Mouse (Mus musculus) midbrain, embryonic 15.5 days (tissue): Measurements from ENCODE around the gene Hmgcl. TPM values are rescaled to one million over a fixed set of nuclear protein-coding genes. Genes with fewer than 3 reads are reported as not detected.

Source experiments
- ATAC-seq: fragments of 200-750 bp; cut with Nextera tagmentation; replicated peaks from 2 replicates; pipeline ENCODE4 v1.8.0; 2017; ENCODE audit warnings: moderate TSS enrichment
- H3K27ac ChIP-seq: fragments of 300-500 bp; sonication (generic); 2 replicates; pipeline ENCODE4 v1.5.1; 2015; ENCODE audit warnings: mild to moderate bottlenecking, inconsistent platforms
- H3K27me3 ChIP-seq: fragments of 300-500 bp; sonication (generic); replicated peaks from 2 replicates; pipeline ENCODE4 v1.6.1; 2015; ENCODE audit warnings: inconsistent platforms
- H3K36me3 ChIP-seq: fragments of 300-500 bp; sonication (generic); replicated peaks from 2 replicates; pipeline ENCODE4 v1.6.1; 2015; ENCODE audit warnings: inconsistent platforms
- H3K4me1 ChIP-seq: fragments of 300-500 bp; sonication (generic); 2 replicates; pipeline ENCODE4 v1.6.1; 2015; ENCODE audit warnings: inconsistent platforms
- H3K4me2 ChIP-seq: fragments of 300-500 bp; sonication (generic); 2 replicates; pipeline ENCODE4 v1.6.1; 2015; ENCODE audit warnings: inconsistent platforms, mild to moderate bottlenecking, moderate library complexity
- H3K4me3 ChIP-seq: fragments of 300-500 bp; sonication (generic); 2 replicates; pipeline ENCODE4 v1.5.1; 2015; ENCODE audit warnings: mild to moderate bottlenecking, inconsistent platforms
- H3K9ac ChIP-seq: fragments of 300-500 bp; sonication (generic); 2 replicates; pipeline ENCODE4 v1.6.1; 2015; ENCODE audit warnings: mild to moderate bottlenecking, inconsistent platforms
- H3K9me3 ChIP-seq: fragments of 300-500 bp; sonication (generic); 2 replicates; pipeline ENCODE4 v1.6.1; 2016; ENCODE audit warnings: inconsistent platforms
- WGBS: fragments of 180-500 bp; shearing (Covaris S2); methylation state at CpG from one replicate; pipeline ENCODE4 v1.1.7; 2015; ENCODE audit warnings: mixed read lengths; 5-methylcytosine and 5-hydroxymethylcytosine counted together
- polyA plus RNA-seq: library from polyadenylated mRNA; unstranded; fragments of >200 nt; fragmentation: Nextera tagmentation; extraction: Ambion mirVana; gene quantifications from 2 replicates; pipeline ENCODE4 v1.2.1, GENCODE M21; 2015

Gene Hmgcl
- polyA plus RNA-seq, 1 experiment from 2014 or later = 57.0 TPM

DNA sequence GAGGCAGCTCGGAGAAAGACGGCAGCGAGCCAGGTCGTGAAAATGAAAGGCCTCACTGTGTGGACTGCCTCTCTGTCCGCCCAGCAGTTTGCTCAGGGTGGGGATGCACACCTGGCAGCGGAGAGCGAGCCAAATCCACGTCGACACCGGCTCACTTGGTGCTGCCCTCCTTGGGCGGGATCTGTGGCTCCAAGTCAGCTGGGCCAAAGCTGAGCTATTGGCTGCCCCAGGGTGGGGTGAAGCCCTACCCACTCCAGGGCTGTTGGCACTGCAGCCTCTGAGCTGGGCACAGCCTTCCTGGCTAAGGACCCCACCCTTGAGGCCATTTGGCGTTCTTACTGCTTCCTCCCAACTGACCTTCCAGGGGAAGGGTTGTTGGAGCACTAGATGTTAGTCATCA, 18.2 kb downstream of the Hmgcl start:
- Histone ChIP-seq H3K9ac (peak overlapping the region; percentile 87), H3K36me3 (peaks cover 36% of the 10 kb centered on the region), H3K27me3 (no peaks in the 10 kb centered on the region), H3K9me3 (no peaks in the 10 kb centered on the region), H3K27ac (peak overlapping the region; percentile 89), H3K4me2 (peak overlapping the region; percentile 95), H3K4me1 (peaks cover 20% of the 10 kb centered on the region), H3K4me3 (peak overlapping the region; percentile 84)
- ATAC-seq = 0 out of 2 replicates have a peak, but pooled peaks have one; percentile 3
- WGBS = 3% methylated on average over 12 of the region's 12 CpGs

GRCm38 (mm10) chr4:135965113-135965512, 18.9 kb downstream of the Hmgcl start:
- Histone ChIP-seq H3K4me3 (0 out of 2 replicates have a peak overlapping the region, but pooled peaks have one; percentile 4), H3K4me2 (peak overlapping the region; percentile 95; the same call in 1 of the 2 replicates), H3K36me3 (peaks cover 41% of the 10 kb centered on the region)

DNA sequence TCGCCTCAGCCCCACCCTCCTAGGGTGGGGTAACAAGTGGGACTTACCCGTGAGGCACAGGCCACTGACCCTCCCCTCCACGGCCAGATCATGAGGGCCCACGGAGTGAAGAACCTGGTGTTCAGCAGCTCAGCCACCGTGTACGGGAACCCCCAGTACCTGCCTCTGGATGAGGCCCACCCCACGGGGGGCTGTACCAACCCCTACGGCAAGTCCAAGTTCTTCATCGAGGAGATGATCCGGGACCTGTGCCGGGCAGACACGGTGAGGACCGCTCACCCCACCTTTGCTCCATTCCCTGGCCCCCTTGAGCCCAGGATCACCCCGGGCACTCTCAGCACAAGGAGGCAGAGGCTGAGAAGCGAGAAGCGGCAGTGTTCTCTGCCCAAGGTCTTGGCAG, 20.0 kb downstream of the Hmgcl start:
- no peak overlapping the region for H3K4me3 ChIP-seq
- peaks cover 43% of the 10 kb centered on the region for H3K36me3 ChIP-seq
- no peak overlapping the region for H3K27ac ChIP-seq
- no peaks in the 10 kb centered on the region for H3K9me3 ChIP-seq
- no peak overlapping the region for H3K9ac ChIP-seq
- no peak overlapping the region for H3K4me2 ChIP-seq
- no peaks in the 10 kb centered on the region for H3K27me3 ChIP-seq
- WGBS = 95% methylated on average over 16 of the region's 16 CpGs
- ATAC-seq = no peak
- H3K4me1 ChIP-seq = peaks cover 29% of the 10 kb centered on the region

More at GRCm38 (mm10) chr4:135965113-135965512, 18.9 kb downstream of the Hmgcl start:
- peaks cover 20% of the 10 kb centered on the region for H3K4me1 ChIP-seq
- H3K27me3 ChIP-seq = no peaks in the 10 kb centered on the region
- ATAC-seq = no peak
- no peak overlapping the region for H3K27ac ChIP-seq
- WGBS = 83% methylated on average over 9 of the region's 9 CpGs
- no peaks in the 10 kb centered on the region for H3K9me3 ChIP-seq
- H3K9ac ChIP-seq = no peak overlapping the region

GRCm38 (mm10) chr4:135967086-135967760, 21.0 kb downstream of the Hmgcl start:
- H3K9ac ChIP-seq = no peak overlapping the region
- H3K4me1 ChIP-seq = peaks cover 35% of the 10 kb centered on the region
- H3K36me3 ChIP-seq = peaks cover 41% of the 10 kb centered on the region
- 92% methylated on average over 18 of the region's 18 CpGs for WGBS
- no peak overlapping the region for H3K27ac ChIP-seq
- no peak overlapping the region for H3K4me3 ChIP-seq
- ATAC-seq = no peak
- no peaks in the 10 kb centered on the region for H3K27me3 ChIP-seq
- no peaks in the 10 kb centered on the region for H3K9me3 ChIP-seq
- H3K4me2 ChIP-seq = no peak overlapping the region

DNA sequence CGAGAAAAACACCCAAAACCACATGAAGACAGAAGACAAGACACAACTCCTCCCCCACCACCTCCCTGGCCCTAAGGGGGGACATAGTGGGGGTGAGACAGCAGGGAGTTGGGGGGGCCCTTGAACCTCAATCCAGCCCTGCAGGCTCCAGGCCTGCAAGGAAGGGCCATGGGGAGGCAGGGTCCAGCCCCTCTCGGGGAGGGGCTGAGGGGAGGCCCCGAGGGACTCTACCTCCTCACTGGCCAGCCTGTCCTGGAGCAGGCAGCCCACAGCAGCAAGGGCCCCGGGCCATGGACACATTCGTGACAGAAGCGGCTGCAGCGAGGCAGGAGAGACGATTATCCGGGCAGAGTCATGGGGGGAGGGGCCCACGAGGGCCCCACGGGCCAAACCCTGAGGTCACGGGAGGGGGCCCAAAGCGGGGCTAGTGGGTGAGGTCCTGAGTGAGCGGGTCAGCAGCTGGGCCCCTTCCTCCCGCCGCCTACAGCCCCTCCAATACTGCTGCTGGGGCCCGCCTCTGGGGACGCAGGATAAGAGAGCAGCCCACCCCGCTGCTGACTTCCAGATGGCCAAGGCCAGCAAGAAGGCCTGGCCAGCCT, 22.1 kb downstream of the Hmgcl start:
- Histone ChIP-seq H3K9ac (no peak overlapping the region), H3K4me2 (no peak overlapping the region), H3K4me3 (no peak overlapping the region), H3K4me1 (peaks cover 32% of the 10 kb centered on the region), H3K27me3 (no peaks in the 10 kb centered on the region), H3K27ac (no peak overlapping the region), H3K36me3 (peaks cover 41% of the 10 kb centered on the region), H3K9me3 (no peaks in the 10 kb centered on the region)
- ATAC-seq = no peak
- WGBS = 77% methylated on average over 19 of the region's 19 CpGs

GRCm38 (mm10) chr4:135969070-135969750, 23.0 kb downstream of the Hmgcl start:
- no peak overlapping the region for H3K27ac ChIP-seq
- no peak overlapping the region for H3K9ac ChIP-seq
- no peaks in the 10 kb centered on the region for H3K27me3 ChIP-seq
- WGBS = 94% methylated on average over 13 of the region's 13 CpGs
- H3K36me3 ChIP-seq = peaks cover 41% of the 10 kb centered on the region
- no peak overlapping the region for H3K4me3 ChIP-seq
- ATAC-seq = no peak
- no peak overlapping the region for H3K4me2 ChIP-seq
- peaks cover 29% of the 10 kb centered on the region for H3K4me1 ChIP-seq
- no peaks in the 10 kb centered on the region for H3K9me3 ChIP-seq

- Histone ChIP-seq H3K4me3 (no peak overlapping the region), H3K4me2 (peak overlapping the region; percentile 92; the same call in 1 of the 2 replicates)
These were observed 24.3 kb downstream of the Hmgcl start for GRCm38 (mm10) chr4:135970585-135970984.

DNA sequence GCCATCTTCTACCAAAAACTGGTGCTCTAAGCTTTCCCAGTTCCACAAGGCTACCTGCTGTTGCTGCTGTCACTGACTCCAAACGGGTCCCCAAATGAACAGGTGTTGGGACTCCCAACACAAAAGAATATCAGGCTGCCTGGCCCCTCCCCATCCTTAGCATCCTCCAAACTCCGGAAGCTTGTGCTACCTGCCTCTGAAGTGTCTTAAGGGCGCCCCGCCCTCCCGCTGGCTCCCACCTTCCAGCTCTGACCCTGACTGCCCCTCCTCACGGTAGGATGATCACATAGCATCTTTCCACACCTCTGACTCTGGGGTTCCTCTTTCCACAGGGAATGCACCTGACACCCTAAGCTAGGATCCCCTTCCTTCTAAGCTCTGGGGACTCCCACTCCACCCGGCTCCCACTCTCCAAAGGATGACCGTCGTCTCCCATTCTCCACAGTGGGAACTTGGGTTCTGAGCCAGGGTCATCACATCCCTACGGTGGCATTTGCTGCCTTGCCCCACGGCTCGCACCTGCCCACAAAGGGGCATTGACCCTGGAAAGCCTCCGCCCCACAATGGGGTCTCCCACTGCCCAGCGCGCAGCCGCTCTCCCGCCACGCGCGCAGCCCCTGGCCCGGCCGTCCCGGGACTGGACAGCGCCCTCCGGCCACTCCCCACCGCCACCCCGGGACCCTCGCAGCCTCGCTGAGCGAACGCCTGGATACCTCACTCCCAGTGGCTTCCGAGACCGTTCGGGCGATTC, 25.7 kb downstream of the Hmgcl start:
- H3K4me1 ChIP-seq = peaks cover 19% of the 10 kb centered on the region
- ATAC-seq = peak; percentile 70
- peak overlapping the region; percentile 81 for H3K27ac ChIP-seq
- peak overlapping the region; percentile 92 for H3K4me2 ChIP-seq
- H3K9ac ChIP-seq = peak overlapping the region; percentile 94
- no peaks in the 10 kb centered on the region for H3K9me3 ChIP-seq
- H3K36me3 ChIP-seq = peaks cover 47% of the 10 kb centered on the region
- peak overlapping the region; percentile 94 for H3K4me3 ChIP-seq
- 2% methylated on average over 35 of the region's 35 CpGs for WGBS
- H3K27me3 ChIP-seq = no peaks in the 10 kb centered on the region

More at GRCm38 (mm10) chr4:135970585-135970984, 24.3 kb downstream of the Hmgcl start:
- Histone ChIP-seq H3K9me3 (no peaks in the 10 kb centered on the region), H3K27me3 (no peaks in the 10 kb centered on the region), H3K9ac (no peak overlapping the region), H3K4me1 (peaks cover 19% of the 10 kb centered on the region), H3K36me3 (peaks cover 46% of the 10 kb centered on the region), H3K27ac (no peak overlapping the region)
- WGBS = 90% methylated on average over 11 of the region's 11 CpGs
- no peak for ATAC-seq

GRCm38 (mm10) chr4:135972556-135972906, 26.3 kb downstream of the Hmgcl start, which contains the start of gene Lypla2:
Lypla2 (minus strand) TSS chr4:135972626.
- Histone ChIP-seq H3K4me1 (peaks cover 19% of the 10 kb centered on the region), H3K9ac (peak within 1 kb of the TSS; percentile 94), H3K36me3 (peaks cover 42% of the 10 kb centered on the region), H3K4me2 (peak within 1 kb of the TSS; percentile 92), H3K4me3 (peak within 1 kb of the TSS; percentile 94), H3K27me3 (no peaks in the 10 kb centered on the region), H3K9me3 (no peaks in the 10 kb centered on the region), H3K27ac (peak within 1 kb of the TSS; percentile 81)
- 1% methylated on average over 19 of the region's 19 CpGs for WGBS
- peak; percentile 90 for ATAC-seq

DNA sequence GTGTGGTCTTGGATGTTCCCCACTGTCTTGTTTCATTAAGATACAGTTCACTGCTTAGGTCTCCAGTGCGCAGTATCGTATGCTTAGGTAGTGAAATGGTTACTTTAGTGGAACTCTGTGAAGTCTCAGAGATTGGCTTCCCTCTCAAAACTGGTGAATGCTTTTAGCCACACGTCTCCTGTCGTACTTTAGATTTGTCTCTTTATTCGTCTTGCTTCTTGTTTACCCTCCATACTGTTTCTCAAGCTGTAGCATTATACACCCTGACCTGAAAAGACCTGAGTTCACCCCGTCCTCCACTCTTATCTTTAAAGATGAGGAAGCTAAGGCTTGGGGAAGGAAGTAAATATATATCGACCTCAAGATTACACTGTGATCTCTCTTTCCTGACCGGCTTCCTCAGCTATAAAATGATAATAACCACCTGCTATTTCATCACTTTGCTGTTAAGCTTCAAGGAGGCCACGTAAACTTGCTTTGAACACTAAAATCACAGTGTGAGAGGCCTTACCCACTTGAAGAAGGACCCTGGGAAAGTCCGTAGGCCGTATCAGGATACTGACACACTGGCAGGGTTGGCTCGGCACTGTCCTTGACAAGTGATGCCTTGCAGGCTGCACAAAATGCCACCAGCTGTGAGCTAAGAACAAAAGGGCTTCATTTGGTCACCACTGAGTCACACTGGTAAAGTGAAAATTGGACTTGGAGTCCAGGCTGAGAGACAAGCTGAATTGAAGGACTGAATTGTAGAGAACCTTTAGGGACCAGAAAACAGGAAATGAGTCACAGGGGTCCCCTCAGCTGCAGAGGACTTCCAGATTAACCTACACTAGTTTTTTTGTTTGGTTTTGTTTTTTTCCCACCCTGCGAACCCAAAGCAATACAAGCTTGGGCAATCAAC, 26.9 kb downstream of the Hmgcl start:
- H3K27ac ChIP-seq = peak overlapping the region; percentile 81
- H3K9me3 ChIP-seq = no peaks in the 10 kb centered on the region
- H3K27me3 ChIP-seq = no peaks in the 10 kb centered on the region
- 77% methylated on average over 13 of the region's 13 CpGs for WGBS
- H3K36me3 ChIP-seq = peaks cover 37% of the 10 kb centered on the region
- H3K9ac ChIP-seq = peak overlapping the region; percentile 94
- peak overlapping the region; percentile 92 for H3K4me2 ChIP-seq
- ATAC-seq = no peak
- H3K4me3 ChIP-seq = peak overlapping the region; percentile 94
- peaks cover 19% of the 10 kb centered on the region for H3K4me1 ChIP-seq

GRCm38 (mm10) chr4:135976146-135976545, 29.9 kb downstream of the Hmgcl start:
- H3K27ac ChIP-seq = no peak overlapping the region
- H3K4me2 ChIP-seq = no peak overlapping the region
- H3K9ac ChIP-seq = no peak overlapping the region
- WGBS = 94% methylated on average over 12 of the region's 12 CpGs
- no peaks in the 10 kb centered on the region for H3K9me3 ChIP-seq
- H3K36me3 ChIP-seq = peaks cover 17% of the 10 kb centered on the region; the same call in 1 of the 2 replicates
- no peak for ATAC-seq
- H3K4me3 ChIP-seq = no peak overlapping the region
- peaks cover 11% of the 10 kb centered on the region for H3K4me1 ChIP-seq
- H3K27me3 ChIP-seq = no peaks in the 10 kb centered on the region
